Mouse (Mus musculus): Measurements from ENCODE around the gene Dicer1.
A peak's percentile ranks its signal among the peaks of the same experiment; 100 is the strongest.
"Not testable (repeated sequence)": the region's sequence is repeated elsewhere in the genome, so short reads cannot be mapped to it uniquely, and the experiment has no call there.

The Dicer1 gene

GRCm38 (mm10) chr12:104740841-104741787, 10.6 kb downstream of the Dicer1 start:
- no peak for DNase-seq

DNA sequence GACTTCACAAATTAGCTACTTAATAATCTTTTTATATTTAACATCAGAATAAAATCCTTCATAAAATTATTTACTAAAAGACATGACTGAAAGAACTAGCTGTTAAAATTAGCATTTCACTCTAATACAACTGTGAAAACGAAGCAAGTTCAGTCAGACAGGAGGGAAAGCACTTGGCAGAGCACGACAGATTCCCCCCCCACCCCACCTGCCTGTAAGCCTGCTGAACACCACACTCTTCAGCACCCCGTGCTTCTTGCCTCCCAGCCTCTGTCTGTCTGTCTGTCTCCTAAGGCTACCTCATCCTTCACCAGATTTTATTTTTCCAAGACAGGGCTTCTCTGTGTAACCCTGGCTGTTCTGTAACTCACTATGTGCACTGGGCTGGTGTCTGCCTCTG, 12.8 kb downstream of the Dicer1 start:
- no peak for DNase-seq

DNA sequence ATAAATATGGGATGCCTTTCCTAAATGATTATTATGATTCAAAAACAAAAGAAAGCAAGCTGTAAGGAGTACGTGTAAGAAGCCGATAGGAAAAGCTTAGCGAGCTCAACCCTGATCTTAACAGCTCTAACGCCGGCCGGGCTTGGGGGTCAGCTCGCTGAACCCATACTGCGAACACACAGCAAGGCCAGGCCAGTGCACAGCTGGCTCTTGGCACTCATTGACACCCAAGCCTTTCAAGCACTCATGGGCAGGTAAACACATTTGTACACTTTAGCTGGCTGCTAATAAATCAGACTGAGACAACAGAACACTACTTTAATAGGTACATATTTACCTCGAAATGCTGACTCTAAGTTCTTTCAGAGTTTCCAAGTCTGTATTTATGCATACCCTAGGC, 13.3 kb downstream of the Dicer1 start:
- DNase-seq, result no peak

DNA sequence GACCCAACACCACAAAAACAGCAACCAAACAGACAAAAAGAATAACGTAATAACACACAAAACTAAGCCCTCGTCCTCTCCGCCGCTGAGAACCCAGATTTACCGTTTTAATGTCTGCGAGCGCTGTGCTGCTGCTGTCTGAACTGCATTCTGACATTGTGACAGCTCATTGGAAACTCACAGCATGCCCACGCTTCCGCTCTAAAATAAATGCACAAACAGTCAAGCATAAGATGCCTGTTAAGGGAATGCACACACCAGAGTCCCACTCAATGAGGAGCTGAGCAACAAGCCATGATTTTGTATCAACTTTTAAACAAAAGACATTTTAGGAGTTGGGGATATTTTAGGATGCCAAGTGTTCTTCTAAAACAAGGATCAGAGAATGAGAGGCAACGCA, 14.1 kb downstream of the Dicer1 start:
- DNase-seq, result no peak

DNA sequence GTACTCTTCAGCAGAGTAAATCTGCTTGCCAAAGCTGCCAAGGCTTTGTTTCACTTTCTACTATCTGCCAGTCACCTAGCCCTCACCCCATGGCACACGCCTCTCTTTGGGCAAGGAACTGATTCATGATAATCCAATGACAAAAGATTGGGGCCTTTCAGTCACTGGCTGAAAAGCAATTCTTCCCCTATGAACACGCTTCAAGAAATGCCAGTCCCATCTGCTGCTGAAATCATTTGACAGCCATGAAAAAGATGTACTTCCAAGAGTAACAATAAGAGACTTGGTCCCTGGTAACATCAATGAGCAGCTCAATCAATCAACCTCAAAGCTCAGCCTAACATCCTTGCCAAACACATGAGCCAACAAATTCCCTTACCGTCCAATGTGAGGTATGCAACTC, 15.8 kb downstream of the Dicer1 start:
- DNase-seq, result no peak

DNA sequence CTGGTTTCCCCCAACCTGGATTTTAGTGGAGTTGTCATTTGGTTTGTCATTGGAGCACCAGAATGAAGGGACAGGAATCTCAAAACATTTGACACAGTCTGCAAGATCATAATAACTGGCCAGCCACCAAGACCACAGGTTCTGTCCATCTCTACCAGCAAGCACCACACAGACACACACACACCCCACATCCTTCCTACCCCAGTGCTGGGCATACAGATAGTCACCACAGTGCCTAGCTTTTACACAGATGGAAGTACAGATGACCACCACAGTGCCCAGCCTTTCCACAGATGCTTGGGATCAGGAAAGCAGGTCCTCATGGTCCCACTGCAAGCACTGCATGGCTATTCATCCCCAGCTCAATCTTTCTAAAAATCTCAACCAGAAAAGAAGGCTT, 18.6 kb downstream of the Dicer1 start:
- DNase-seq, result no peak

DNA sequence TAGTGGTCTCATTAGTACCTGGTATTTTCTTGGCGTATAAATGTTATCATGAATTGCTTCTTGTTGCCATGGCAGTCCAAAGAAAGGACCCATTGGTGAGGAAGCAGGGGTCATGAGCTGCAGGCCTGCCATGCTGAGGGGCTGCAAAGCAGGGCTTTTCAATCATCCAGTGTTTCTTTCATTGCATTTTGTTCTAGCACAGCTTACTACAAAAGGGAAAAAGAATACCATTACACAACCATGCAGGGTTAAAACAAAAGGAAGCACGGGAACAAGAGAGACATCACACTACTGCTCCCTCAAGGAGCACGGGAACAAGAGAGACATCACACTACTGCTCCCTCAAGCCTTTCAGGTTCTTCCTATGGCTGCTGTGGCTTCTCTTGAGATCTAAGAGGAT, 20.0 kb downstream of the Dicer1 start:
- DNase-seq, result no peak

DNA sequence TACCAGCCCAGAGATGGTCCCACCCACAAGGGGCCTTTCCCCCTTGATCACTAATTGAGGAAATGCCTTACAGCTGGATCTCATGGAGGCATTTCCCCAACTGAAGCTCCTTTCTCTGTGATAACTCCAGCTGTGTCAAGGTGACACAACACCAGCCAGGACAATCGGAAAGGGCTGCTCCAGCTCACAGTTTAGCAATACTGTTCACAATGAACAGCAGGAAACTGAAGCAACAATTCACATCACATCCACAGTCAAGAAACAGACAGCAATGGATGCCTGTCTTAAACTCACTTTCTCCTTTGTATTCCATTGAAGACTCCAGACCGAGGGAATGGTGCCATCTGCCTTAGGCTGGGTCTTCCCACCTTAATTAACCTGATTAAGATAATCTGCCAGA, 25.3 kb downstream of the Dicer1 start:
- not testable (repeated sequence) for DNase-seq

DNA sequence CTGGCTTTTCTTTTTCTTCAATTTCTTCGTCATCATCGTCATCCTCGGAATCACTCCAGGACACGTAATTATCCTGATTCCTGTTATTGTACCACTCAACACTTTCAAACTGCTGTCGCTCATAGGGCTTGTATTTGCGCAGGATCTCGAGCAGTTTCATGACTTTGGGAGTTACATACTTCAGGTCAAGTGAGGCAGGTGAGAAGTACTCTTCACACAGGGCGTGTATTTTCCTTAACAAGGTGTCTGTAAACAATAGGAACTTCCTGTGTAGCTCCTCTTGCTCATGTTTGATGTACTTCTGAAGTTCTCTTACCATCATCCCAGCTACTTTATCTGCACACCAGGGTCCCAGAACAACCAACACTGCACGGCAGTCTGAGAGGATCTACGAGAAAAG, 29.7 kb downstream of the Dicer1 start:
- no peak for DNase-seq

- DNase-seq, result no peak
Measured at GRCm38 (mm10) chr12:104721011-104721410, 30.7 kb downstream of the Dicer1 start.

GRCm38 (mm10) chr12:104718956-104719355, 32.8 kb downstream of the Dicer1 start:
- no peak for DNase-seq

GRCm38 (mm10) chr12:104716409-104716808, 35.3 kb downstream of the Dicer1 start:
- DNase-seq, result no peak

DNA sequence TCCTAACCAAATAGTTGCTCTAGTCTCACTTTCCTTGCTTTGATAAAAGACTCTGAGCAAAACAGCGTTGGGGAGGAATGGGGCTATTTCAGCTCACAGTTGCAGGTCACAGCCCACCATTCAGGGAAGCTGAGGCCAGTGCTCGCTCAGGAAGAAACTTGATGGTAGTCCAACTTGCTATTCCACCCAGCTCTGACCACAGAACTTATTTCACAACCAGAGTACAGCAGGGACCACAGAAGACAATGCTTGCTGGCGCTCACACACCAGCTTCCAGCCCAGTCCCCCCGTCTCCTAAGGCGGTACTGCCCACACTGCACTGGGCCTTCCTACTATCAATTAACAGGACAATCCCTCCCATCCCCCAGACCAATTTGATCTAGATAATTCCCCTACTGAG, 36.3 kb downstream of the Dicer1 start:
- no peak for DNase-seq

GRCm38 (mm10) chr12:104700266-104700665, 51.5 kb downstream of the Dicer1 start:
- DNase-seq, result no peak

DNA sequence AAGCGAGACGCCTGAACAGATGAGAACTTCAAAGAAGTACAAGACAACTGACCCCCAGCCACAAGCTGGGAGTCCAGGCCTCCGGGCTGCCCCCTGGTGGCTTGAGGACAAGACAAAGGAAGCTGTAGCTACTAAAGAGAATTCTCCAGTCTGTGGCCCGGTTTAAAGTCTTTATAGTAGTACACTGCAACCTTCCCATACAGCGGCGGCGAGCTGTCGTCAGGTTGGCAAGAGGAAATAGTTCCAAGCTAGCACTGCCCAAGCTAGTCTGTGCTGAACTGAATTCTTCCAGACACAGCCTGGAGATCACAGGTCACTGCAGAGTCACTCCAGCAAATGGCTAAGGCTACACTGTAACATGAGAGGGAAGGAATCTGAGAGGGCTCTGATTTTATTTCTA, 52.0 kb downstream of the Dicer1 start:
- peak; percentile 21 to 32 for DNase-seq

- no peak for DNase-seq
Measured at GRCm38 (mm10) chr12:104695514-104695913, 56.2 kb downstream of the Dicer1 start.

- DNase-seq, result no peak
Measured at GRCm38 (mm10) chr12:104692864-104693263, 58.9 kb downstream of the Dicer1 start.

DNA sequence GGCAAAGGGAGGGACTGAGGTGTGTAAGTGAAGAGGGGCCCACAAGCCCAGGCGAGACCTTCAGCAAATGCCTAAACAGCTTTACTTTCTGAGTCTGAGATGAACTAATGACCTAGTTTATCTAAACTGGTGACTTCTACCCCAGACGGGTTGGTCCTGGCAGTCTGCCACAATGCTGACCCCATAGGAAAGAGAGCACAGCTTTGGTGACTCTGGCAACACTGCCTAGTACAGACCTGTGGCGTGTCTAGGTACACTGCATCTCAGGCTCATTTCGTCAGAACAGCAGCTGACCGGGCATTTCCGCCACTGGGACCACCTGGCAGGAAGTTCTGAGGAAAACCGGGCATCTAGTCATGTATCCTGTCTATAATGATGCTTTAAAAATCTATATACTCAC, 61.3 kb downstream of the Dicer1 start:
- DNase-seq, result no peak

GRCm38 (mm10) chr12:104688870-104689269, 62.9 kb downstream of the Dicer1 start:
- no peak for DNase-seq

DNA sequence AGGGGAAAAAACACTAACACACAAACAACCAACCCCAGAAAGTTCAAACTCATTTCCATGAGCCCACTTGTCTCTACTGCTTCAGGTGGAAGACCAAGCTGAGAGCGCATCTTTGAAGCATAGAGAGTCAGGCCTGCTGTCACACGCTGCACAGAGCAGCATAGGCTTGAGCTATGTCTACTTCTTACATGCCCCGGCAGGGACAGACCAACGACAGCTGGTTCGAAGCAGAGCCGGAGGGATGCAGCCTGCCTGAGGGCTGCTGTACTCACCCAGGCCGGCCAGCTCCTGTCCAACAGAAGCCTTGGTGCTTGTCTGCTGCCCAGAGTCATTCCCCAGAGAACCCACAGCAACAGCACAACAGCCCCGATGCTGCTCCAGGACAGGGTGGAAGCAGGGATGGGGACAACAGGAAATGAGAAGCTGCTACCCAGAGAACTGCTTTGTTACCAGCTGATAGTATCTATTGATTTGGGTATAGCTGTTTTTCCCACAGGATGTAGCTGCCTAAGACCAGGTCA, 67.3 kb downstream of the Dicer1 start:
- no peak for DNase-seq

DNA sequence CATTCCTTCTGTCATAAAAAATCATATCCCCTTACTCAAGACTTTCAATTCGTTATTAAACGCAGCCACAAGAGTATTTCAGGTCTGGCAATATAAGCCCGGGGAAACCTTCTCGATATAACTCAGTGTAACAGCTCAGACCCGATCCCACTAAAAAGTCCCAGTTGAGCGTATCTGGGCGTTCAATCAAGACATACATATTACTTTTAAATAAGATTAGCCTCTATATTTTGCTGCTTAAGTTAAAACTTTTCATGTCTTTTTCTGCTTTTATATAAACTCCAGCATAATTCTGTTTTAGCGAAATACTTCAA, 72.0 kb downstream of the Dicer1 start:
- DNase-seq, result no peak

GRCm38 (mm10) chr12:104679121-104679818, 72.5 kb downstream of the Dicer1 start:
- no peak for DNase-seq

DNA sequence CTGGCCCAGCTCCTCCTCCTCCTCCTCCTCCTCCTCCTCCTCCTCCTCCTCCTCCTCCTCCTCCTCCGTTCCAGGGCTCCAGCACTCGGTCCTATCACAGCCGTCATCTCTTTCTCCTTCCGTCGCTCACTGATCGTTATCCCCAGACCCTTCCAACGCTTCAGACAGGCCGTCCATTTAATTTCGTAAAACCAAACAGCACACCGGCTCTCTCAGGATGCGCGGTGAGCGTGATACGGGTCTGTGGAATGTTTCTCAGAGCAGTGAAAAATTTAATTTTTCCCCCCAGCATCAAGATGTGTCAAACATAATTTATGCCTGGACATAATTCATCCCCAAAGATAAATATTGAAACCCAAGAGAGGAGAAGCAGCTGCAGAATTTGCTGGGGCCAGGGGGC, 73.3 kb downstream of the Dicer1 start:
- DNase-seq, result no peak

- DNase-seq, result no peak
Measured at GRCm38 (mm10) chr12:104677371-104677924, 74.3 kb downstream of the Dicer1 start.

Measured in cerebellum, adult 18-20 months (tissue).